Mouse (Mus musculus) heart, adult 18-20 months (tissue): Measurements from ENCODE around the gene Cd300ld5. TPM values are rescaled to one million over a fixed set of nuclear protein-coding genes. Genes with fewer than 3 reads are reported as not detected.
A peak's percentile ranks its signal among the peaks of the same experiment; 100 is the strongest.
"Not testable (repeated sequence)": the region's sequence is repeated elsewhere in the genome, so short reads cannot be mapped to it uniquely, and the experiment has no call there.

Experiments used
- DNase-seq, 2 experiments: peaks; one replicate each; pipeline ENCODE4 v3.0.0; 2021 to 2022; ENCODE audit warnings: mixed read lengths in 1 of 2
- long read RNA-seq, 2 experiments: library from polyadenylated mRNA; stranded (forward); transcript quantifications; one replicate each; pipeline ENCODE4 v2.0.0; 2021
- total RNA-seq, 2 experiments: library from RNA; stranded (reverse); gene quantifications; 2 replicates each; pipeline ENCODE4 v1.2.3; 2021

Gene Cd300ld5
- 1 to 10 TPM; 4.8 to 5.6 TPM for total RNA-seq
- long read RNA-seq, experiment 1, result 0 reads
- long read RNA-seq, experiment 2, result 0 reads

- not testable (repeated sequence) for DNase-seq
Measured at GRCm38 (mm10) chr11:115037669-115038068, at the start of gene Cd300ld5. Gene Cd300ld5 (minus strand): TSS chr11:115037769.

GRCm38 (mm10) chr11:115086213-115086612 is 48.6 kb upstream of the Cd300ld5 start:
- DNase-seq, result no peak

- DNase-seq, result no peak
Measured at GRCm38 (mm10) chr11:115085064-115085463, 47.5 kb upstream of the Cd300ld5 start.

DNA sequence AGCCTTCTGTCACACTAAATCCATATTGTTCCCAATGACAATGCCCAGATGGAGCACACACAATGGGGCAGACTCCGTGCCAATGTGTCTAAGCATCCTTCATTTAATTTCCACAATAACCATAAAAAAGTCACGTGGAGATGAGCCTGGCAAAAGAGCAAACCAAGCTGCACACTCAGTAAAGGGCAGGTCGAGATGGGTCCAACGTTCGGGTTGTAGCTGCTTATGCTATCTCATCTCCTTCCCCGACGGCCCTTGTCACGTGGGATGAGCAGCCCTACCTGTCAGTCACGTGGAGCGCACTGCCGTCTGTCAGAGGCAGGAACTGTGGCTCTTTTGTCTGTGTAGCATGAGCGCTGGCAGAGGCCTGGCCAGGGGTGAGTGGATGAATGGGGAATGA is 47.0 kb upstream of the Cd300ld5 start:
- DNase-seq, result no peak

GRCm38 (mm10) chr11:115083376-115084139 is 46.0 kb upstream of the Cd300ld5 start:
- DNase-seq, result peak; percentile 54 to 87

- no peak for DNase-seq
Measured at GRCm38 (mm10) chr11:115082196-115082595, 44.6 kb upstream of the Cd300ld5 start.

DNA sequence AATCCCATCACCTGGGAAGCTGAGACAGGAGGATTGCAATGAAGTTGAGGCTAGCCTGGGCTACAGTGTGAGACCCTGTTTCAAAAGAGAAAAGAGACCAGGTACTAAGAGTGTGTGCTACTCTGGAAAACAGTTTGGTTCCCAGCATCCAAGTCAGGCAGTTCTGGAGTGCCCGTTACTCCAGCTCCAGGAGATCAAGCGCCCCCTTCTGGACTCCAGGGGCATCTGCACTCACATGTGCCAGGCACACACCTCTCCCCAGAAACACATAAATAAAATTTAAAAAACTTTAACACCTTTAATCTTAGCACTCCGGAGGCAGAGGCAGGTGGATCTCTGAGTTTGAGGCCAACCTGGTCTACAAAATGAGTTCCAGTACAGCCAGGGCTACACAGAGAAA is 43.8 kb upstream of the Cd300ld5 start:
- DNase-seq, result no peak

DNA sequence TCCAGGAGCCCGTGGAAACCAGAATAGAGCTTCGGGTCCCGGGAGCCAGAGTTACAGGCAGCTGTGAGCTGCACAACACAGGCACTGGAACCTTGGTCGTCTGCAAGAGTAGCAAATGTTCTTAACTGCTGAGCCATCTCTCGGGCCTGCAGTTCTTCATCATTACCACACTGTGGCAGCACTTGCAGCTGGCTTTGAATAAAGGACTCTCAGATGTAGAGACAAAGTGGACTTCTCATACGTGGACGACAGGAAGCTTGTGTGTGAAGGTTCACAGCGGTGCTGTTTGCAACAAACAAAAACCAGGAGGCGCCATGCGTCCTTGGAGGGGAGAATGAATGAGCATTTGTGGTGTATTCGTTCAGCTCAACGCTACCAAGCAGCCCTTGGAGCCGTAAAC is 43.3 kb upstream of the Cd300ld5 start:
- DNase-seq, result peak; percentile 40 to 64

DNA sequence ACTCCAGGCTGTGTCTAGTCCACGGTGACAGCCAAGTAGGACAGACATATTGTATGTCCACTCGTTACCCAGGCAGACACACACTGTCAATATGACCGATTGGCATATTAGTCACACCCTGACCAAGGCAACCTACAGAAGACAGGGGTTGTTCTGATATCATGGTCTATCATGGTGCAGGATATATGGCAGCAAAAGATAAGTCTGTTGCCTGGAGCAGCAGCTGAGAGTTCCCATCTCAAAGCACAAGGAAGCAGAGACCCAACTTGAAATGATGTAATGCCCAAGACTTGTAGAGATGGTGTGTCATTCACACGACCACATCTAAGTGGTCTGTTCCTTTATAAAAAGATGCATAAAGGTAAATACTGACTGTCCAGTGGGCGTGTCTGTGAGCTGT is 41.1 kb upstream of the Cd300ld5 start:
- no peak for DNase-seq

DNA sequence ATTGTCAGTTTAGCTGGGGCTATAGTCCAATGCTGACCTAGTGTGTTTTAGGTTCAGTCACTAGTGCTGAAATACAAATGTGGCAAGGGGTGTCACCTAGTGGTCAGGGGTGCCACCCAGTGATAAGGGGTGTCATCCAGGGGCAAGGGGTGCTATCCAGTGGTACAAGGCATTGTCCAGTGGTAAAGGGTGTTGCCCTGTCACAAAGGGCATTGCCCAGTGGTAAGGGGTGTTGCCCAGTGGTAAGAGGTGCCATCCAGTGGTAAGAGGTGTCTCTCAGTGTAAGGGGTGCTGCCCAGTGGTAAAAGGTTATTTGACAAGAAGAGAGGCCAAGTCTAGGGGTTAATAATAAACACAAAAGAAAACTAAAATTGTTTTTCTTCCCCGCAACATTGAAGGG is 39.9 kb upstream of the Cd300ld5 start:
- DNase-seq, result no peak

GRCm38 (mm10) chr11:115075859-115076258 is 38.3 kb upstream of the Cd300ld5 start:
- DNase-seq, result no peak

DNA sequence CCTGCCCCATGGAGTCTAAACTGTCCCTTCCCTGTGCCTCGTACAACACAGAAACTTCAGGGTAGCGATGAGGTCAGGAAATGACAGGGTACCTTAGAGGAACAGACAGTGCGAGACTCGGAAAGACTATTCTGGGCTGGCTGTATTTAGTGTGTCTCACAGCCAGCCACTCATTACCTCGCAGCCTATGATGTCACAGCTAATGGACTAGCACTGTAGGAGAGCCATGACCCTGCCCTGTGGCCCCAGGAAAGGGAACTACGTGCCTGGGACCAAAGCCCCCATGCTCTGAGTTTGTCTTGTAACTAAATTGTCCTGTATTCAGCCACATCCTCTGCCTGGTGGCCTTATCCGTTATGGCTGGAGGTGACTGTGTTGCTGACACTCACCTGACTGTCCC is 37.8 kb upstream of the Cd300ld5 start:
- no peak for DNase-seq

- DNase-seq, result no peak
Measured at GRCm38 (mm10) chr11:115073002-115073401, 35.4 kb upstream of the Cd300ld5 start.

GRCm38 (mm10) chr11:115071631-115072294 is 34.2 kb upstream of the Cd300ld5 start:
- DNase-seq, result peak; percentile 63 to 82

DNA sequence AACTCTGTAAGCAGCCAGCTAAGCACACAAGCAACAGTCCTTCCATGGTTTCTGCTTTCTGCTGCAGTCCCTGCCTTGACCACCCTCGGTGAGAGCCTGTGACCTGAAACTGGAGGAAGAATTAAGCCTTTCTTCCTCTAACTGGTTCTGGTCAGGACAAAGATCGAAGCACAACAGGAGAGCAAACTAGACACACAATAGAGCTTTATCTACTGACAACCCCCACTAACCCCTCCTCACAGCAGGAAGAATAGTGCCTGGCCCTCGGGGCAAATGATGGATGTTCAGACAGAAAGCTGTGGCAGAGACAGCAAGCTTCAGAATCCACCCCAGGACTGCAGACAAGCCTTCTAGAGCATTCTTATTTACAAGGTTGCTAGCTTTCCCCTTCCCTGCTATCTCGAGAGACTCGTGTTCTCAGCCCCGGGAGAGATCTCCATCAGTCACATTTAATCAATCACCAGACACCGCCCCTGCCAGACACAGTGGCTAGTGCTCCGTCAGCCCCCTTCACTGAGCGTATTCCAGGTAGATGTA is 33.5 kb upstream of the Cd300ld5 start:
- no peak for DNase-seq

DNA sequence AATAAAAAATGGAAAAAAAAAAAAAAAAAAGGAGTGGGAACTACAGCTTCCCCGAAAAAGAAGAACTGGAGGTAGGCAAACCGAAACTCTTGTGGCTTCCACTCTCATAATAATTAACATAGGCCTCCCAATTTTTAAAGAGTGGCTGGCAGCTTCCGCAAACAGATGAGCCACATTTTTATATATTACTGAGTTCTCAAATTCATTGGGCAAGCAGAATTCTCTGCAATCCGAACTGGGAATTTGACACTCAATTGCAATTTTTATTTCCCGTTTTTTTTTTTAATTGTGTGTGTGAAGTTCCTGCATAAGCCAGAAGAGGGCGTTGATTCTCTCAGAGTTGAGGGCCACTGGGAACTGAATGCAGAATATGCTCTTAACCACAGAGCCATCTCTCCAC is 29.2 kb upstream of the Cd300ld5 start:
- DNase-seq, result peak in 1 of 2 experiments; percentile 47

GRCm38 (mm10) chr11:115062077-115062476 is 24.5 kb upstream of the Cd300ld5 start, which contains the start of gene Cd300e:
Gene Cd300e (minus strand): TSS chr11:115062177.
- DNase-seq, result no peak

DNA sequence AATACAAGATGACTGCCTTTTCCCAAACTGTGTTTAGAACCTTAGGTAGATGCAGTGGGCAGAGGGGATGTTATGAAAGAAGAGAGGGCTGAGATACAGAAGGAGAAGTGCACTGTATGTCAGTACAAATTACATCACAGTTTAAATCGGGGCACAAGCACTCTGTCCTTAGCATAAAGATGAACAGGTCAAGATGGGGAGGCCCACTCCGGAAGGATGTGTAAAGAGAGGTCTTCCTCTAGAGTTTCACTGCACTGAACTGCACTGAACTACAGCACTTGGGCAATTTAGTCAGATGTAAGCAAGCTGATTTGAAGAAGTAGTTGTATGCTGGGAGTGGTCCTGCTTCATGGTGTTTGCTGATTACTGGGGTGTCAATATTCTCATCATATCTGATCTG is 22.2 kb upstream of the Cd300ld5 start:
- DNase-seq, result no peak

- DNase-seq, result no peak
Measured at GRCm38 (mm10) chr11:115058701-115059100, 21.1 kb upstream of the Cd300ld5 start.

GRCm38 (mm10) chr11:115054537-115054936 is 17.0 kb upstream of the Cd300ld5 start:
- DNase-seq, result no peak

DNA sequence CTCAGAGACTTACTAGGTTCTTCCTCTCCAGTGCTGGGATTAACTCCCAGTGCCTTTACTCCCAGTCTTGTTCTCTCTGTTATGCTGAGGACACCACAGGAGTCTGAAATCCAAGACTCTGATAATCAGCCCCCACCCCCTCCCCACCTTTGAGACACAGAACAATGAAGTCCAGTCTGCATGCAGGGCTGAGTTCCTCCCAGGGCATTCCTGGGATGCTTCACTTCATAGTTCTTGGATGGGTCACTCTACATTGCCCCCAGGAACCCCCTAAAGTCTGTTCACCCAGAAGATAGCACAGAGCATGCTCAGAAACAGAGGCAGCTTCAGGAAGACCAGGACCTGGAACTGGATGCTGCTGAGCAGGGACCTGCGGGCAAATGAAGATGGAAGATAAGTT is 15.4 kb upstream of the Cd300ld5 start:
- no peak for DNase-seq

GRCm38 (mm10) chr11:115052206-115052605 is 14.6 kb upstream of the Cd300ld5 start:
- peak in 1 of 2 experiments; percentile 35 for DNase-seq

DNA sequence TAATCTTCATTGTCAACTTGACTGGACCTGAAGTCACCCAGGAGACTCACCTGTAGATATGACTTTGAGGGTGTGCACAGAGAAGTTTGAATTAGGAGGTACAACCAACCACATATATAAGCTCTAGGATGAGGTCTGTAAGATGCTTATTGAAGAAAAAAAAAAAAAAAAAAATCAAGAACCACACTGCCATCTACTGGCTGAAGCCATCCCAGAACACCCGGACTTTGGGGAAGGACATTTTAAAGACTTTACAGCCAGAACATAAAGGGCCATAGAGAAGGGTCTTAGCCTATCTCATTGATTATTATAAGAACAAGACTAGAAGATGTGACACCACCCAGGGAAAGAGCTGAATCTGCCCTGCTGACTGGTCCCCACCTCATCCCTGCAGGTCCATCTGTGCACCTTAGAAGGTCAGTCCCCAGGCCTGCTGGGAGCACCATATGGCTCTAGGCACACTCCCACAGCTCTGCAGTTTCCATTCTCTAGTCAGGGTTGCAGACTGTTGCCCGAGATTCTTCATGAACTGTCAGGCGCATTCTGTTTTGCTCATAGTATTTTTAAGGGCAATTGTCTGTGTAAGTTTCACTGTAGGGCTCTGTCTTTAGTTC is 11.8 kb upstream of the Cd300ld5 start:
- no peak for DNase-seq
